Mouse (Mus musculus) cerebral cortex, adult 2 months (tissue): ENCODE results near the gene Creb3l2.

Experiments used
- WGBS: fragments of 180-500 bp; shearing (Covaris S2); methylation state at CpG from one replicate; pipeline ENCODE4 v1.1.7; 2018; 5-methylcytosine and 5-hydroxymethylcytosine counted together

Creb3l2 gene

GRCm38 (mm10) chr6:37407876-37408275, 34.1 kb downstream of the Creb3l2 start:
- 96% methylated on average over 3 of the region's 3 CpGs for WGBS

- 88% methylated on average over 6 of the region's 6 CpGs for WGBS
Observed at GRCm38 (mm10) chr6:37406903-37407302, 35.0 kb downstream of the Creb3l2 start.

GRCm38 (mm10) chr6:37406018-37406417, 35.9 kb downstream of the Creb3l2 start:
- 83% methylated on average over 10 of the region's 10 CpGs for WGBS

- WGBS = 79% methylated on average over 3 of the region's 3 CpGs
Observed at GRCm38 (mm10) chr6:37404325-37404724, 37.6 kb downstream of the Creb3l2 start.

GRCm38 (mm10) chr6:37401928-37402327, 40.0 kb downstream of the Creb3l2 start:
- WGBS = 68% methylated on average over 7 of the region's 7 CpGs

GRCm38 (mm10) chr6:37400866-37401525, 41.0 kb downstream of the Creb3l2 start:
- WGBS = 63% methylated on average over 11 of the region's 11 CpGs

GRCm38 (mm10) chr6:37400167-37400566, 41.8 kb downstream of the Creb3l2 start:
- WGBS = 88% methylated on average over 4 of the region's 4 CpGs

GRCm38 (mm10) chr6:37398943-37399342, 43.0 kb downstream of the Creb3l2 start:
- WGBS = 38% methylated on average over 10 of the region's 10 CpGs

GRCm38 (mm10) chr6:37397973-37398372, 44.0 kb downstream of the Creb3l2 start:
- 89% methylated on average over 9 of the region's 9 CpGs for WGBS

- WGBS = over 99% methylated on average over 4 of the region's 4 CpGs
Observed at GRCm38 (mm10) chr6:37397254-37397653, 44.7 kb downstream of the Creb3l2 start.

GRCm38 (mm10) chr6:37396127-37396526, 45.8 kb downstream of the Creb3l2 start:
- WGBS = 92% methylated on average over 4 of the region's 4 CpGs

GRCm38 (mm10) chr6:37393263-37393662, 48.7 kb downstream of the Creb3l2 start:
- WGBS = 83% methylated on average over 6 of the region's 6 CpGs

GRCm38 (mm10) chr6:37392262-37392661, 49.7 kb downstream of the Creb3l2 start:
- 84% methylated on average over 6 of the region's 6 CpGs for WGBS

- 73% methylated on average over 7 of the region's 7 CpGs for WGBS
Observed at GRCm38 (mm10) chr6:37391313-37391712, 50.6 kb downstream of the Creb3l2 start.

- 83% methylated on average over 8 of the region's 8 CpGs for WGBS
Observed at GRCm38 (mm10) chr6:37388960-37389359, 53.0 kb downstream of the Creb3l2 start.

GRCm38 (mm10) chr6:37388501-37388900, 53.4 kb downstream of the Creb3l2 start:
- 94% methylated on average over 6 of the region's 6 CpGs for WGBS

- 90% methylated on average over 4 of the region's 4 CpGs for WGBS
Observed at GRCm38 (mm10) chr6:37387281-37387680, 54.7 kb downstream of the Creb3l2 start.

- WGBS = 82% methylated on average over 2 of the region's 2 CpGs
Observed at GRCm38 (mm10) chr6:37385602-37386285, 56.2 kb downstream of the Creb3l2 start.

GRCm38 (mm10) chr6:37382761-37383160, 59.2 kb downstream of the Creb3l2 start:
- WGBS = 84% methylated on average over 6 of the region's 6 CpGs

GRCm38 (mm10) chr6:37377836-37378580, 63.9 kb downstream of the Creb3l2 start:
- WGBS = 97% methylated on average over 12 of the region's 12 CpGs

- 89% methylated on average over 3 of the region's 3 CpGs for whole genome bisulfite sequencing
Observed at GRCm38 (mm10) chr6:37377387-37377786, 64.6 kb downstream of the Creb3l2 start.

- WGBS = 68% methylated on average over 10 of the region's 10 CpGs
Observed at GRCm38 (mm10) chr6:37375452-37375851, 66.5 kb downstream of the Creb3l2 start.

- WGBS = 87% methylated on average over 7 of the region's 7 CpGs
Observed at GRCm38 (mm10) chr6:37371341-37371740, 70.6 kb downstream of the Creb3l2 start.
